Mouse (Mus musculus) colon, adult 2 months (tissue): ENCODE measurements around the gene Psmd9. TPM values are rescaled to one million over a fixed set of nuclear protein-coding genes. Genes with fewer than 3 reads are reported as not detected.

Experiments
- polyA plus RNA-seq: library from polyadenylated mRNA; depleted of rRNA; stranded (reverse); fragments of >200 nt; gene quantifications from 2 replicates; pipeline ENCODE4 v1.2.3, GENCODE M21; 2012; rRNA removed

The Psmd9 gene
- 20.2 and 21.1 TPM in 2 replicates for polyA plus RNA-seq

GRCm38 (mm10) chr5:123169284-123169683 is at the start of gene Psmd9:
TSS of gene Psmd9 (plus strand) at chr5:123169413.

GRCm38 (mm10) chr5:123132308-123133071 is 36.7 kb upstream of the Psmd9 start, which contains the start of gene Rhof:
TSS of gene Rhof (minus strand) at chr5:123132692.

GRCm38 (mm10) chr5:123142161-123143157 is 26.8 kb upstream of the Psmd9 start, which contains the start of gene Setd1b:
TSS of gene Setd1b (plus strand) at chr5:123142193.

DNA sequence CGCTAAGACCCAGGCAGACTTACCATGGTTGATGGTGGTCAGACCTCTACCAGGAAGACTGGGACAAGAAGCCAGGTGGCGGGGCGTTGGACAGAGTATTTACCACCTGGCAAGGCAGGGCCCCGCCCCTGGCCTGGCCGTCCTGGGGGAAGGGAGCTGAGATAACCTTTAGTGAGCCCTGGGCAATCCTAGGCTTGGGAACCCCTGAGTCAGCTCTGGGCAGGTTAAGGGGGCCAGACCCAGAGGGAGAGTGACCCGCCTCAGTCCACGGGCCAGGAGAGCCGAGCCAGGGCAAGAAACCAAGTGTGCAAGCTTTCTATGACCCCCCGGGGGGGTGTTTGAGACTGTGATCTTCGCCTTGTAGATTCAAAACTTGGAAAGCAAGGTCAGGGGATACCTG is 13.4 kb downstream of the Psmd9 start, which contains the start of gene Hpd:
Gene Hpd, minus strand, starts transcription at position 77 of the 400 bp plus-strand sequence.

GRCm38 (mm10) chr5:123251834-123252233 is 82.6 kb downstream of the Psmd9 start, which contains the start of gene Wdr66:
TSS of gene Wdr66 (plus strand) at chr5:123252102.

Other genes starting within 250 kb of the Psmd9 start
- gene Kdm2b, start 179.6 kb upstream of the Psmd9 start, polyA plus RNA-seq: 16.6 and 17.9 TPM in 2 replicates
- gene Orai1, start 154.3 kb upstream of the Psmd9 start, polyA plus RNA-seq: 119 and 123 TPM in 2 replicates
- not detected in 2 replicates for gene Morn3, start 122.4 kb upstream of the Psmd9 start, polyA plus RNA-seq
- gene Tmem120b, start 101.0 kb upstream of the Psmd9 start, polyA plus RNA-seq: 4.7 and 5.4 TPM in 2 replicates
- gene Rhof, start 36.7 kb upstream of the Psmd9 start, polyA plus RNA-seq: 42.7 and 47.4 TPM in 2 replicates
- gene Setd1b, start 27.2 kb upstream of the Psmd9 start, polyA plus RNA-seq: 9.7 and 12.7 TPM in 2 replicates
- 110 and 112 TPM in 2 replicates for gene Hpd, start 13.3 kb downstream of the Psmd9 start, polyA plus RNA-seq
- 0.66 and 0.76 TPM in 2 replicates for gene Wdr66, start 82.7 kb downstream of the Psmd9 start, polyA plus RNA-seq
- gene Bcl7a, start 174.4 kb downstream of the Psmd9 start, polyA plus RNA-seq: 4.5 and 4.9 TPM in 2 replicates
- 53.0 and 82.7 TPM in 2 replicates for gene Mlxip, start 225.4 kb downstream of the Psmd9 start, polyA plus RNA-seq